Mouse (Mus musculus) intestine, postnatal 0 days (tissue): ENCODE data around the gene Kpnb1. TPM values are rescaled to one million over a fixed set of nuclear protein-coding genes. Genes with fewer than 3 reads are reported as not detected.

Experiments used
- ATAC-seq: fragments of 200-750 bp; cut with Nextera tagmentation; 2 replicates; pipeline ENCODE4 v1.8.0; 2017; ENCODE audit warnings: mild to moderate bottlenecking, moderate TSS enrichment, moderate library complexity
- H3K27ac ChIP-seq: fragments of 300-500 bp; sonication (generic); 2 replicates; pipeline ENCODE4 v1.5.1; 2014; ENCODE audit warnings: mild to moderate bottlenecking, low read depth, low read length, moderate library complexity
- H3K27me3 ChIP-seq: fragments of 300-500 bp; sonication (generic); replicated peaks from 2 replicates; pipeline ENCODE4 v1.6.1; 2014; ENCODE audit warnings: low read length, mixed read lengths; ENCODE audit not compliant: control insufficient read depth, insufficient read depth
- H3K36me3 ChIP-seq: fragments of 300-500 bp; sonication (generic); 2 replicates; pipeline ENCODE4 v1.6.1; 2014; ENCODE audit warnings: mild to moderate bottlenecking, moderate library complexity; ENCODE audit not compliant: control insufficient read depth, insufficient read depth
- H3K4me1 ChIP-seq: fragments of 300-500 bp; sonication (generic); replicated peaks from 2 replicates; pipeline ENCODE4 v1.6.1; 2014; ENCODE audit warnings: antibody characterized with exemption, low read length, mixed read lengths; ENCODE audit not compliant: control insufficient read depth, insufficient read depth
- H3K4me2 ChIP-seq: fragments of 300-500 bp; sonication (generic); replicated peaks from 2 replicates; pipeline ENCODE4 v1.6.1; 2014; ENCODE audit warnings: low read depth, mild to moderate bottlenecking, moderate library complexity
- H3K4me3 ChIP-seq: fragments of 300-500 bp; sonication (generic); 2 replicates; pipeline ENCODE4 v1.5.1; 2014; ENCODE audit warnings: low read depth, low read length
- H3K9ac ChIP-seq: fragments of 300-500 bp; sonication (generic); 2 replicates; pipeline ENCODE4 v1.6.1; 2014; ENCODE audit warnings: mild to moderate bottlenecking, low read depth, low read length
- H3K9me3 ChIP-seq: fragments of 300-500 bp; sonication (generic); 2 replicates; pipeline ENCODE4 v1.6.1; 2016; ENCODE audit warnings: mixed run types; ENCODE audit not compliant: control insufficient read depth
- CTCF ChIP-seq: sonication (generic); IDR thresholded peaks from 2 replicates; pipeline ENCODE4 v1.5.1; 2016; ENCODE audit warnings: low read depth, mild to moderate bottlenecking, control low read depth, antibody characterized with exemption, moderate library complexity
- WGBS: fragments of 180-500 bp; shearing (Covaris S2); extraction: QIAGEN DNeasy Blood & Tissue Kit; methylation state at CpG from one replicate; pipeline ENCODE4 v1.1.7; 2014; 5-methylcytosine and 5-hydroxymethylcytosine counted together
- polyA plus RNA-seq: library from polyadenylated mRNA; unstranded; fragments of >200 nt; fragmentation: Nextera tagmentation; extraction: Ambion mirVana; gene quantifications from 2 replicates; pipeline ENCODE4 v1.2.1, GENCODE M21; 2015

The Kpnb1 gene
- polyA plus RNA-seq, 1 experiment from 2014 or later, result 17.5 TPM

DNA sequence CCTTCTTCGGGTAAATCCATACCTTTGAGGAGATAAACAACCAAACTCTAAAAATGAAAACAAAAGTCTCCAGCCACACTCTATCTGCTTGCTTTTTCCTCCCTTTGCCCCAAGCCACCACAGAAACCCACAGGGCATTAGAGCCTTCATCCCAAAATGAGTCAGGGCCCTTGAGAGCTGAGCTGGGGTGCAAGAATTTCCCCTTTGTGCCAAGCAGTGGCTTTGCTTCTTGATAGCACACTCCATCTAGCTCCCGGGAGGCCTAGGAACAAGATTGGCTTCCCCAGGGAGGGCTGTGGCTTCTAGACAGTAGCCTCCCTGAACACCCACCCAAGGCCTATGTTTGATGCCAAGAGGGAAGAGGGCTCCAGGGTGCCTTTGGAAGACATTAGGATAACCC, 56.0 kb downstream of the Kpnb1 start:
- no peaks in the 10 kb centered on the region for H3K9me3 ChIP-seq
- H3K27ac ChIP-seq, result no peak overlapping the region
- H3K4me2 ChIP-seq, result no peak overlapping the region
- H3K4me3 ChIP-seq, result no peak overlapping the region
- no peaks in the 10 kb centered on the region for H3K4me1 ChIP-seq
- ATAC-seq, result no peak
- 68% methylated on average over 2 of the region's 2 CpGs for WGBS
- H3K27me3 ChIP-seq, result peaks cover 4% of the 10 kb centered on the region; the same call in 1 of the 2 replicates
- TF ChIP-seq CTCF, result no peak
- H3K9ac ChIP-seq, result no peak overlapping the region
- H3K36me3 ChIP-seq, result peaks cover 4% of the 10 kb centered on the region; the same call in 1 of the 2 replicates

DNA sequence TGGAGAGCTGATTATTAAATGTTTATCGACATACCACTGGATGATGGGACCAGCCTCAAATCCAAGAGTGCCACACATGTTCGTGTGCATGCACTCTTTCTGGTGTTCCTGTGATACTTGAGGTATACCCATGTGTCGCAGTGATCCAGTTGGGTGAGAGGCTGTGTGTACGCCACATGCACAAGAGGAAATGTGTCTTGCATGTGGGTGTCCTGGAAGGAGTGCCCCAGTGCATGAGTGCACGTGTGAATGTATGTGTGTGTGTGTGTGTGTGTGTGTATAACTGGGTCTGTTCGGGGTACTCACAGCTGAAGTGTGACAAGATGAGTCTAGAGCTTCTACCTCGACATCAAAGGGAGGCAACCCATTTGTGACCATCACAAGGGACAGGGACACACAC, 57.4 kb downstream of the Kpnb1 start:
- Histone ChIP-seq H3K4me2 (no peak overlapping the region), H3K9me3 (no peaks in the 10 kb centered on the region), H3K27me3 (peaks cover 7% of the 10 kb centered on the region; the same call in 1 of the 2 replicates), H3K4me1 (no peaks in the 10 kb centered on the region), H3K27ac (no peak overlapping the region), H3K9ac (no peak overlapping the region), H3K36me3 (no peaks in the 10 kb centered on the region), H3K4me3 (no peak overlapping the region)
- 73% methylated on average over 7 of the region's 7 CpGs for WGBS
- ATAC-seq, result no peak
- no peak for TF ChIP-seq CTCF

GRCm38 (mm10) chr11:97128956-97129355, 58.7 kb downstream of the Kpnb1 start:
- Histone ChIP-seq H3K4me1 (no peaks in the 10 kb centered on the region), H3K4me3 (no peak overlapping the region), H3K9ac (no peak overlapping the region), H3K4me2 (no peak overlapping the region), H3K27ac (no peak overlapping the region), H3K36me3 (no peaks in the 10 kb centered on the region), H3K27me3 (peaks cover 6% of the 10 kb centered on the region; the same call in 1 of the 2 replicates), H3K9me3 (no peaks in the 10 kb centered on the region)
- no peak for TF ChIP-seq CTCF
- WGBS, result 68% methylated on average over 3 of the region's 3 CpGs
- ATAC-seq, result no peak

GRCm38 (mm10) chr11:97127470-97128223, 60.0 kb downstream of the Kpnb1 start:
- Histone ChIP-seq H3K9me3 (no peaks in the 10 kb centered on the region), H3K4me1 (no peaks in the 10 kb centered on the region), H3K27me3 (peaks cover 3% of the 10 kb centered on the region; the same call in 1 of the 2 replicates), H3K27ac (no peak overlapping the region), H3K4me2 (peak overlapping the region; percentile 95), H3K36me3 (no peaks in the 10 kb centered on the region), H3K4me3 (peak overlapping the region; percentile 48), H3K9ac (peak overlapping the region; percentile 34; the same call in 1 of the 2 replicates)
- 25% methylated on average over 19 of the region's 19 CpGs for WGBS
- ATAC-seq, result 0 out of 2 replicates have a peak, but pooled peaks have one; percentile 3
- TF ChIP-seq CTCF, result no peak

DNA sequence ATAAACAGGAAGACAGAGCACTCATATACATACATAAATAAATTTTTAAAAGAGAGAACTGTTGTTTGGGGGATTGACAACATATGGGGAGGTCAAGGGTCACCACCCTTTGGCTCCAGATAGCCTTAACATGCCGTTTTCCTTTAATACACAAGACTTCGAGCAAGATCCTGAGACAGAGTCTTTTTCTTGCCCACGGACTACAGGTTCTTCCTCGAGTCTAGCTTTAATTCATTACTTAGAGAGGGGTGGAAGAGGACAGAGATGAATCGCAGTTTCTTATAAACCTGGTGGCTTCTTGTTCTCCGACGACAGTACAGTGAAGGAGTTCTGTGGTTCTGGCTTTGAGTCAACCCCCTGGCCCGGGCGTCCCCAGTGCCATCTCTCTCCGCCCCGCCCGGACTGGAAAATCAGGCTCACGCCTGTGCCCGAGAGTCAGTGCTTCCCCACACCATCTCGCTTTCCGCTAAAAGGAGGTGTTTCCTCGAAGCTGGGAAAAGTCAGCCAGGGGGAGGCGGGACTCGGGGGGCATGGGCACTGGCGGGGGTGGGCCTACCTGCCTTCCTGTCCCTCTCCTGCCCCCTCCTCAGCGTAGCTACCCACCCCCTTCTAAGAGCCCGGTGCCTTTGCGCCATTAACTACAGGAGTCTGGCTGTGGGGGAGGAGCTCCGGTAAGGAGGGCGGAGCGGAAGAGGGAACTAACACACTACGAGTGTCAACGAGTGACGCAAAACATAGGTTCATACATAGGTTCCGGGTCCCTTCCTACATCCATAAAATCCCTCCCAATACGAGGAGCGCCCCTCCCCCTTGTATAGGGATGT, 60.8 kb downstream of the Kpnb1 start:
- no peaks in the 10 kb centered on the region for H3K36me3 ChIP-seq
- peak overlapping the region; percentile 95 for H3K4me2 ChIP-seq
- H3K9me3 ChIP-seq, result no peaks in the 10 kb centered on the region
- no peaks in the 10 kb centered on the region for H3K4me1 ChIP-seq
- TF ChIP-seq CTCF, result no peak
- H3K9ac ChIP-seq, result peak overlapping the region; percentile 34; the same call in 1 of the 2 replicates
- H3K27ac ChIP-seq, result no peak overlapping the region
- peak overlapping the region; percentile 48 for H3K4me3 ChIP-seq
- peaks cover 3% of the 10 kb centered on the region; the same call in 1 of the 2 replicates for H3K27me3 ChIP-seq
- peak; percentile 74 for ATAC-seq
- WGBS, result 3% methylated on average over 32 of the region's 32 CpGs
